Mouse (Mus musculus): ENCODE measurements around the gene Psmd1.

GRCm38 (mm10) chr1:86054943-86055342 is 9.2 kb upstream of the Psmd1 start:
- TF ChIP-seq CTCF (IDR thresholded peaks at IDR 0.05; ENCODE audit: low read depth, low read length) (no peak), POLR2AphosphoS5 (IDR thresholded peaks at IDR 0.05; ENCODE audit: insufficient replicate concordance, low read depth, low read length) (no peak), TAL1 (conservative IDR thresholded peaks at IDR 0.05; ENCODE audit: low read depth, low read length) (no peak), GATA2 (IDR thresholded peaks at IDR 0.05; ENCODE audit: borderline replicate concordance, low read depth, low read length) (no peak)

Data from G1E (cell line).